Mouse (Mus musculus): Measurements from ENCODE around the gene C8b.

The C8b gene

GRCm38 (mm10) chr4:104766065-104766464, at the start of gene C8b:
Gene C8b (plus strand): TSS chr4:104766317.
- DNase-seq, result no peak

GRCm38 (mm10) chr4:104716506-104716905, 49.6 kb upstream of the C8b start:
- DNase-seq, result no peak

- no peak for DNase-seq
Measured at GRCm38 (mm10) chr4:104718973-104719795, 46.9 kb upstream of the C8b start.

- DNase-seq, result no peak
Measured at GRCm38 (mm10) chr4:104723527-104724045, 42.5 kb upstream of the C8b start.

- no peak for DNase-seq
Measured at GRCm38 (mm10) chr4:104724258-104724657, 41.9 kb upstream of the C8b start.

- no peak for DNase-seq
Measured at GRCm38 (mm10) chr4:104725673-104726072, 40.4 kb upstream of the C8b start.

GRCm38 (mm10) chr4:104729185-104729584, 36.9 kb upstream of the C8b start:
- DNase-seq, result no peak

GRCm38 (mm10) chr4:104746500-104746899, 19.6 kb upstream of the C8b start:
- peak; percentile 29 to 47 for DNase-seq

- DNase-seq, result no peak
Measured at GRCm38 (mm10) chr4:104754090-104754489, 12.0 kb upstream of the C8b start.

GRCm38 (mm10) chr4:104760878-104761624, 5.1 kb upstream of the C8b start:
- peak in 1 of 2 experiments; percentile 8 for DNase-seq

- no peak for DNase-seq
Measured at GRCm38 (mm10) chr4:104768190-104768589, 2.1 kb downstream of the C8b start.

GRCm38 (mm10) chr4:104769602-104770001, 3.5 kb downstream of the C8b start:
- no peak for DNase-seq

- no peak for DNase-seq
Measured at GRCm38 (mm10) chr4:104770331-104770730, 4.2 kb downstream of the C8b start.

- no peak for DNase-seq
Measured at GRCm38 (mm10) chr4:104775601-104776000, 9.5 kb downstream of the C8b start.

- no peak for DNase-seq
Measured at GRCm38 (mm10) chr4:104779460-104779859, 13.3 kb downstream of the C8b start.

GRCm38 (mm10) chr4:104781441-104781840, 15.3 kb downstream of the C8b start:
- no peak for DNase-seq

- no peak for DNase-seq
Measured at GRCm38 (mm10) chr4:104782346-104782745, 16.2 kb downstream of the C8b start.

- DNase-seq, result no peak
Measured at GRCm38 (mm10) chr4:104792111-104792510, 26.0 kb downstream of the C8b start.

- no peak for DNase-seq
Measured at GRCm38 (mm10) chr4:104798951-104799350, 32.8 kb downstream of the C8b start.

GRCm38 (mm10) chr4:104801625-104802024, 35.5 kb downstream of the C8b start:
- no peak for DNase-seq

- no peak for DNase-seq
Measured at GRCm38 (mm10) chr4:104804100-104804499, 38.0 kb downstream of the C8b start.

GRCm38 (mm10) chr4:104805414-104806257, 39.5 kb downstream of the C8b start:
- DNase-seq, result no peak
